Mouse (Mus musculus): ENCODE measurements around the gene Rhov.

The Rhov gene

GRCm38 (mm10) chr2:119292281-119292680 lies 21.2 kb upstream of the Rhov start:
- no peak for DNase-seq (ENCODE audit: low read depth in 2 of 2, low spot score in 2 of 2)

- no peak for DNase-seq (ENCODE audit: low read depth in 2 of 2, low spot score in 2 of 2)
Observed at GRCm38 (mm10) chr2:119289014-119289416, 17.9 kb upstream of the Rhov start.

- DNase-seq (ENCODE audit: low read depth in 2 of 2, low spot score in 2 of 2) = peak; percentile 98 to 99
Observed at GRCm38 (mm10) chr2:119288270-119288882, 17.3 kb upstream of the Rhov start, which contains the start of gene Vps18. Gene Vps18, plus strand, starts transcription at chr2:119288740.

- DNase-seq (ENCODE audit: low read depth in 2 of 2, low spot score in 2 of 2) = no peak
Observed at GRCm38 (mm10) chr2:119287372-119287771, 16.3 kb upstream of the Rhov start.

GRCm38 (mm10) chr2:119281899-119282565 lies 11.0 kb upstream of the Rhov start:
- no peak for DNase-seq (ENCODE audit: low read depth in 2 of 2, low spot score in 2 of 2)

- DNase-seq (ENCODE audit: low read depth in 2 of 2, low spot score in 2 of 2) = no peak
Observed at GRCm38 (mm10) chr2:119277810-119278209, 6.7 kb upstream of the Rhov start.

- DNase-seq (ENCODE audit: low read depth in 2 of 2, low spot score in 2 of 2) = no peak
Observed at GRCm38 (mm10) chr2:119276926-119277325, 5.9 kb upstream of the Rhov start.

- DNase-seq (ENCODE audit: low read depth in 2 of 2, low spot score in 2 of 2) = no peak
Observed at GRCm38 (mm10) chr2:119274126-119274525, 3.1 kb upstream of the Rhov start.

- DNase-seq (ENCODE audit: low read depth in 2 of 2, low spot score in 2 of 2) = no peak
Observed at GRCm38 (mm10) chr2:119270286-119270642, 808 bp downstream of the Rhov start.

- no peak for DNase-seq (ENCODE audit: low read depth in 2 of 2, low spot score in 2 of 2)
Observed at GRCm38 (mm10) chr2:119263813-119264212, 7.3 kb downstream of the Rhov start.

GRCm38 (mm10) chr2:119262978-119263377 lies 8.1 kb downstream of the Rhov start:
- no peak for DNase-seq (ENCODE audit: low read depth in 2 of 2, low spot score in 2 of 2)

- DNase-seq (ENCODE audit: low read depth in 2 of 2, low spot score in 2 of 2) = no peak
Observed at GRCm38 (mm10) chr2:119261326-119261725, 9.7 kb downstream of the Rhov start.

- no peak for DNase-seq (ENCODE audit: low read depth in 2 of 2, low spot score in 2 of 2)
Observed at GRCm38 (mm10) chr2:119260518-119260917, 10.6 kb downstream of the Rhov start.

- no peak for DNase-seq (ENCODE audit: low read depth in 2 of 2, low spot score in 2 of 2)
Observed at GRCm38 (mm10) chr2:119254976-119255375, 16.1 kb downstream of the Rhov start.

GRCm38 (mm10) chr2:119250826-119251478 lies 20.1 kb downstream of the Rhov start:
- peak; percentile 76 to 85 for DNase-seq (ENCODE audit: low read depth in 2 of 2, low spot score in 2 of 2)

- DNase-seq (ENCODE audit: low read depth in 2 of 2, low spot score in 2 of 2) = no peak
Observed at GRCm38 (mm10) chr2:119250377-119250776, 20.7 kb downstream of the Rhov start.

GRCm38 (mm10) chr2:119249592-119250061 lies 21.4 kb downstream of the Rhov start:
- DNase-seq (ENCODE audit: low read depth in 2 of 2, low spot score in 2 of 2) = no peak

GRCm38 (mm10) chr2:119247904-119248303 lies 23.2 kb downstream of the Rhov start:
- DNase-seq (ENCODE audit: low read depth in 2 of 2, low spot score in 2 of 2) = no peak

GRCm38 (mm10) chr2:119245246-119245645 lies 25.8 kb downstream of the Rhov start:
- DNase-seq (ENCODE audit: low read depth in 2 of 2, low spot score in 2 of 2) = no peak

- DNase-seq (ENCODE audit: low read depth in 2 of 2, low spot score in 2 of 2) = no peak
Observed at GRCm38 (mm10) chr2:119242548-119242947, 28.5 kb downstream of the Rhov start.

GRCm38 (mm10) chr2:119240819-119241186 lies 30.3 kb downstream of the Rhov start:
- DNase-seq (ENCODE audit: low read depth in 2 of 2, low spot score in 2 of 2) = no peak

GRCm38 (mm10) chr2:119240075-119240818 lies 30.8 kb downstream of the Rhov start:
- DNase-seq (ENCODE audit: low read depth in 2 of 2, low spot score in 2 of 2) = no peak

All from CD8-positive naive resting alpha-beta T cell, adult 2 months (primary cell).